Mouse (Mus musculus) neural tube, embryonic 11.5 days (tissue): ENCODE results near the gene Nav2. TPM values are rescaled to one million over a fixed set of nuclear protein-coding genes. Genes with fewer than 3 reads are reported as not detected.

Experiments
- ATAC-seq: fragments of 200-750 bp; cut with Nextera tagmentation; 2 replicates; pipeline ENCODE4 v1.8.0; 2017; ENCODE audit warnings: moderate number of reproducible peaks, mild to moderate bottlenecking, moderate TSS enrichment, moderate library complexity; ENCODE audit not compliant: insufficient read depth, low FRiP score, low TSS enrichment
- DNase-seq: peaks from one replicate; pipeline ENCODE4 v3.0.0-alpha.2; 2015; ENCODE audit warnings: low spot score
- H3K27ac ChIP-seq: fragments of 300-500 bp; sonication (generic); 2 replicates; pipeline ENCODE4 v1.5.1; 2014; ENCODE audit warnings: low read depth, mild to moderate bottlenecking, low read length
- H3K27me3 ChIP-seq: fragments of 300-500 bp; sonication (generic); 2 replicates; pipeline ENCODE4 v1.6.1; 2014; ENCODE audit warnings: mild to moderate bottlenecking, low read length, mixed read lengths; ENCODE audit not compliant: control insufficient read depth, insufficient read depth
- H3K36me3 ChIP-seq: fragments of 300-500 bp; sonication (generic); 2 replicates; pipeline ENCODE4 v1.6.1; 2014; ENCODE audit warnings: mild to moderate bottlenecking, low read length, moderate library complexity, mixed read lengths; ENCODE audit not compliant: control insufficient read depth, insufficient read depth
- H3K4me1 ChIP-seq: fragments of 300-500 bp; sonication (generic); 2 replicates; pipeline ENCODE4 v1.6.1; 2014; ENCODE audit warnings: low read length, mixed read lengths; ENCODE audit not compliant: control insufficient read depth, insufficient read depth
- H3K4me2 ChIP-seq: fragments of 300-500 bp; sonication (generic); 2 replicates; pipeline ENCODE4 v1.6.1; 2014; ENCODE audit warnings: low read depth, mild to moderate bottlenecking, moderate library complexity
- H3K4me3 ChIP-seq: fragments of 300-500 bp; sonication (generic); 2 replicates; pipeline ENCODE4 v1.5.1; 2014; ENCODE audit warnings: low read depth, low read length
- H3K9ac ChIP-seq: fragments of 300-500 bp; sonication (generic); 2 replicates; pipeline ENCODE4 v1.6.1; 2014; ENCODE audit warnings: mild to moderate bottlenecking, low read length
- H3K9me3 ChIP-seq: fragments of 300-500 bp; sonication (generic); 2 replicates; pipeline ENCODE4 v1.6.1; 2016; ENCODE audit warnings: low read length; ENCODE audit not compliant: control insufficient read depth
- WGBS: fragments of 180-500 bp; shearing (Covaris S2); extraction: QIAGEN DNeasy Blood & Tissue Kit; methylation state at CpG from one replicate; pipeline ENCODE4 v1.1.7; 2014; 5-methylcytosine and 5-hydroxymethylcytosine counted together
- polyA plus RNA-seq: library from polyadenylated mRNA; unstranded; fragments of >200 nt; fragmentation: Nextera tagmentation; extraction: Ambion mirVana; gene quantifications from 2 replicates; pipeline ENCODE4 v1.2.1, GENCODE M21; 2014

Gene Nav2
- polyA plus RNA-seq, 1 experiment from 2014 or later, result 19.2 TPM

- Histone ChIP-seq H3K4me1 (peaks cover 17% of the 10 kb centered on the region), H3K36me3 (no peaks in the 10 kb centered on the region), H3K27ac (no peak overlapping the region), H3K9ac (no peak overlapping the region), H3K4me2 (no peak overlapping the region), H3K27me3 (no peaks in the 10 kb centered on the region), H3K9me3 (no peaks in the 10 kb centered on the region), H3K4me3 (no peak overlapping the region)
- 15% methylated on average over 11 of the region's 11 CpGs for WGBS
- no peak for ATAC-seq
- no peak for DNase-seq
Observed at GRCm38 (mm10) chr7:49484036-49484744, 575.7 kb downstream of the Nav2 start.

DNA sequence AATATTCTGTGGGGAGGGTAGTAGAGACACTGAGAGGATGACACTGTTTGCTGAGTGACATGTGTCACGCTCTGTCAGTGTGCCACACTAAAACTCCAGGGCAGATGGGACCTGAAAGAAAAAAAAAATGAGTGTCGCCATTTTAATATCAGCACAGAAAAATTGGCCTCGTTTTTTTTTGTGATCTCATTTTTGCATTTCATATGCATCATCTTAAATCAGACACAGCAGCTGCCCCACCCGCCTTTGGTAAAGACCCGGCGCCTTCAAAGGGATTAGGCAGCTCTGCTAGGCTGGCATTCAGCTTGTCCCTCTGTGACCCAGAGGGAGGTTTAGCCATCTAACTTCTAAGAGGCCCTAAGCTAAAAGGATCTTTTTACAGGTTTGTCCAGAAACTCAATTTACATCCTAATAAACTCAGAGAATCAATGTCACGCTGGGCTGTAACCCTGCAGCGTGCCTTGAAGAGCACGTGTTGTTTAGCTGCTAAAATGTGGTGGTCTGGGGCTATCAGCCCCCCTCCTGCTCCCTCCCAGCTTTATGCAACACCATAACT is 576.9 kb downstream of the Nav2 start:
- 12% methylated on average over 9 of the region's 9 CpGs for WGBS
- DNase-seq (no peak), ATAC-seq (no peak)
- no peaks in the 10 kb centered on the region for H3K36me3 ChIP-seq
- H3K9ac ChIP-seq, result no peak overlapping the region
- no peak overlapping the region for H3K27ac ChIP-seq
- H3K9me3 ChIP-seq, result no peaks in the 10 kb centered on the region
- no peak overlapping the region for H3K4me3 ChIP-seq
- H3K27me3 ChIP-seq, result no peaks in the 10 kb centered on the region
- peaks cover 17% of the 10 kb centered on the region for H3K4me1 ChIP-seq
- H3K4me2 ChIP-seq, result no peak overlapping the region

- no peak for DNase-seq
- ATAC-seq, result no peak
- H3K4me2 ChIP-seq, result no peak overlapping the region
- H3K9ac ChIP-seq, result no peak overlapping the region
- H3K36me3 ChIP-seq, result no peaks in the 10 kb centered on the region
- no peaks in the 10 kb centered on the region for H3K27me3 ChIP-seq
- H3K27ac ChIP-seq, result no peak overlapping the region
- WGBS, result 73% methylated on average over 2 of the region's 2 CpGs
- no peaks in the 10 kb centered on the region for H3K9me3 ChIP-seq
- H3K4me3 ChIP-seq, result no peak overlapping the region
- peaks cover 17% of the 10 kb centered on the region for H3K4me1 ChIP-seq
Observed at GRCm38 (mm10) chr7:49487347-49487746, 578.8 kb downstream of the Nav2 start.

DNA sequence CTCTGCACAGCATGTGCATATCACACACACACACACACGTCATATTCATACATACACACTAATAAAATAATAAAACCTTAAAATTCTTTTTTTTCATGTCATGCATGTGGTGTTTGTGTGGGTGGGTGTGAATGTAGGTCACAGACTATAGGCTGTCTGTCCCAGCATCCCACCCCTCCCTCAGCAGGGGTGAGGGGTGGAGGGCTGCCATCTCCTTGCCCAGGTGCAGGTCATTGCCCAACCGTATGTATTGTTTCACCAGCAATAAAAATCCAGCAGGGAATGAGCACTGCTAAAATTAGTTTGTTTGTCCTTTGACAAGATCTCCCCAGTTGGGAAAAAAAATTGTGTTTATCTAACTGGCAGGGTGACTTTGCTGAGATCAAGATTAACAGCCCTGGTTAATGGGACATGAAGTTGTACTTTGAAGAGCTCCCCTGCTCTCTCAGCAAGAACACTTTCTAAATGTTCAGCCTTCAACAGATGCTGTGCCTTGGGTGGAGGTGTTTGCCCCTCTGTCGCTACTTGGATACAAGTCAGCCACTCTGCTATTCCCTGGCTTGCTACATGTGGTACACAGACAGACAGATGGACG is 580.1 kb downstream of the Nav2 start:
- no peaks in the 10 kb centered on the region for H3K9me3 ChIP-seq
- H3K9ac ChIP-seq, result no peak overlapping the region
- H3K4me2 ChIP-seq, result no peak overlapping the region
- DNase-seq (no peak), ATAC-seq (no peak)
- H3K4me1 ChIP-seq, result peaks cover 17% of the 10 kb centered on the region
- no peak overlapping the region for H3K27ac ChIP-seq
- H3K36me3 ChIP-seq, result no peaks in the 10 kb centered on the region
- no peaks in the 10 kb centered on the region for H3K27me3 ChIP-seq
- H3K4me3 ChIP-seq, result no peak overlapping the region
- WGBS, result 39% methylated on average over 4 of the region's 4 CpGs

GRCm38 (mm10) chr7:49490814-49491213 is 582.3 kb downstream of the Nav2 start:
- no peak overlapping the region for H3K9ac ChIP-seq
- H3K9me3 ChIP-seq, result no peaks in the 10 kb centered on the region
- H3K27me3 ChIP-seq, result no peaks in the 10 kb centered on the region
- no peak for DNase-seq
- no peak overlapping the region for H3K4me2 ChIP-seq
- ATAC-seq, result no peak
- H3K36me3 ChIP-seq, result no peaks in the 10 kb centered on the region
- no peak overlapping the region for H3K27ac ChIP-seq
- H3K4me1 ChIP-seq, result 0 out of 2 replicates have a peak, but pooled peaks cover 6% of the 10 kb centered on the region
- WGBS, result 78% methylated on average over 10 of the region's 10 CpGs
- H3K4me3 ChIP-seq, result no peak overlapping the region

DNA sequence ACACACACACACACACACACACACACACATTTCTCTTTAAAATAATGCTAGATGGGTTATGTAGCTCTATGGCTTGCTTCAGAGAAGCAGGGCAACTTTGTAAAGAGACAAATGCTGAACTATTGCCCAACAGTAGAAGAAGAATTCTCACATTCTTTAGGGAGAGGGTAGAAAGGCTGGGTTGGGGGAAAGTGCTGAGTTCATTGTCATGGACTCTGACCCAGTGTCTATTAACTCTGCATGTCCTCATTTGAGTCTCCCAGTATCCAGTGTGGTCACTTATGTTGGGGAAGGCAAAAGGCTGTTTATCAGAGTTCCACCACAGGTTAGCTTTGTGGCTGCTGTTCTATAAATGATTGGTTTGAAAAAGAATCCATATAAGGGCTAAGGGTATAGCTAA is 584.1 kb downstream of the Nav2 start:
- H3K27ac ChIP-seq, result no peak overlapping the region
- no peaks in the 10 kb centered on the region for H3K9me3 ChIP-seq
- H3K4me1 ChIP-seq, result peaks cover 18% of the 10 kb centered on the region
- ATAC-seq (no peak), DNase-seq (no peak)
- no peak overlapping the region for H3K4me3 ChIP-seq
- H3K9ac ChIP-seq, result no peak overlapping the region
- H3K4me2 ChIP-seq, result no peak overlapping the region
- no peaks in the 10 kb centered on the region for H3K27me3 ChIP-seq
- no peaks in the 10 kb centered on the region for H3K36me3 ChIP-seq

DNA sequence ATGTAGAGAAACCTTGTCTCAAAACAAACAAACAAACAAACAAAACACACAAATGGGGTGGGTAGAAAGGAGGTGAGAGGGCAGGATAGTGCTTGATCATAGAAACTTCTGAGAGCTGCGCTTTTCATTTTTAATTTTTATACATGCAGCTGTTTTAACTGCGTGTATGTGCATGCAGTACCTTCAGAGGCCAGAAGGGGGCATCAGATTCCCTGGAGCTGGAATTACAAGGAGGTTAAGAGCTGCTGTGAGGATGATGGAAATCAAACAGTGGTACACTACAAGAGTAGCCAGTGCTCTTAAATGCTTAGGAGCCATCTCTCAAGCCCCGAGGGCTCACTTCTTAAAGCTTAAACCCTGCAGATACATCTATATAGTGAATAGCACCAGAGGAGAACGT is 584.7 kb downstream of the Nav2 start:
- no peak overlapping the region for H3K9ac ChIP-seq
- DNase-seq (no peak), ATAC-seq (no peak)
- H3K9me3 ChIP-seq, result no peaks in the 10 kb centered on the region
- H3K4me3 ChIP-seq, result no peak overlapping the region
- peaks cover 18% of the 10 kb centered on the region for H3K4me1 ChIP-seq
- H3K36me3 ChIP-seq, result no peaks in the 10 kb centered on the region
- no peaks in the 10 kb centered on the region for H3K27me3 ChIP-seq
- H3K4me2 ChIP-seq, result no peak overlapping the region
- H3K27ac ChIP-seq, result no peak overlapping the region
- 84% methylated on average over 4 of the region's 4 CpGs for WGBS

DNA sequence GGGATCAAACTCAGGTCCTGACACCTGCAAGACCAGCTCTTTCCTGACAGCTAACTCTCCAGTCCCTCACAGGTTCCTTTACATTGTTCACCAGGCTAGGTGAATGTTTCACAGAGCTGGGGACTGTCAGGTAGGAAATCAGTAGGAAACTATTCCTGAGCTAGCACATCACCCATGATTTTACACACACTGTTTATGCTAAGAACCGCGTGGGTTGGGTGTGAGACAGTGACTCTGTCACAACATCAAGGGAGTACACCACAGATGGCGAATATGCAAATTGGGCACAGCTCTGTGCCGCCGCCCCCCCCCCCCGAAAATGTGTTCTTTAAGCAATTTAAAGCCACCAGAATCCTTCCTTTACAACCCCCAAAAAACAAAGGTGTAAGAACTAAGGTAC is 586.1 kb downstream of the Nav2 start:
- no peak for ATAC-seq
- no peak overlapping the region for H3K27ac ChIP-seq
- WGBS, result 78% methylated on average over 6 of the region's 6 CpGs
- H3K9me3 ChIP-seq, result no peaks in the 10 kb centered on the region
- H3K4me2 ChIP-seq, result no peak overlapping the region
- no peak overlapping the region for H3K4me3 ChIP-seq
- peaks cover 18% of the 10 kb centered on the region for H3K4me1 ChIP-seq
- no peaks in the 10 kb centered on the region for H3K27me3 ChIP-seq
- no peak for DNase-seq
- H3K36me3 ChIP-seq, result no peaks in the 10 kb centered on the region
- H3K9ac ChIP-seq, result no peak overlapping the region

GRCm38 (mm10) chr7:49496111-49496510 is 587.6 kb downstream of the Nav2 start:
- no peak overlapping the region for H3K9ac ChIP-seq

More at GRCm38 (mm10) chr7:49496111-49496510, 587.6 kb downstream of the Nav2 start:
- Histone ChIP-seq H3K9me3 (no peaks in the 10 kb centered on the region), H3K27ac (no peak overlapping the region), H3K4me2 (no peak overlapping the region), H3K27me3 (no peaks in the 10 kb centered on the region), H3K4me1 (peaks cover 18% of the 10 kb centered on the region), H3K36me3 (no peaks in the 10 kb centered on the region), H3K4me3 (no peak overlapping the region)
- peak; percentile 56 for DNase-seq
- ATAC-seq, result peak; percentile 35; the same call in 1 of the 2 replicates
- 19% methylated on average over 11 of the region's 11 CpGs for WGBS
